ENCODE assay signal across 8 mouse cellular contexts in the genomic region with DNA sequence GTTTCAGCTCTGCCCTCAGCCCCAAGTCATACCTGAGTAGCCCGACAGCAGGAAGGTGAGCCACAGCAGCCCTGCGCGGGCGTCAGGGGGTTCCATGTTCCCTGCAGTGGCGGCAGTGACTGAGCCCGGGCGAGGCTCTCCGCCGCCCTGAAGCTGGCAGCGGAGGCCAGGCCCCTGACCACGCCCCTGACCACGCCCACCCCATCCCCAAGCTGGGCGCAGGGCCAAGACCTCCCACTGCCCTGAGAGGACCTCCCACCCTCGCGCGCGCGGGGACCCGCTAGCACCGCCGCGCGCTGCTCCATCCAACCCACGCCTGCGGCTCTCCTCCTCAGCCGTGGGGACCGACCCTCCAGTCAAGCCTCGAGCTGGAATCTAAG. TPM values are rescaled to one million over a fixed set of nuclear protein-coding genes. Genes with fewer than 3 reads are reported as not detected.
A peak's percentile ranks its signal among the peaks of the same experiment; 100 is the strongest.
DNase-seq lines count a peak whose midpoint lies in the region; ATAC-seq and TF ChIP-seq lines count a peak whose summit lies in the region.

No protein-coding gene starts in this region.

- no peak for TF ChIP-seq CTCF in CH12.LX (conservative IDR thresholded peaks at IDR 0.05 in 1 of 2, IDR thresholded peaks at IDR 0.05 in 1 of 2; ENCODE audit: low read depth in 2 of 2, low read length in 2 of 2)

- H3K9ac ChIP-seq in CH12.LX (ENCODE audit: insufficient read depth, low read depth), result peak overlapping the region; percentile 52
- peak overlapping the region; percentile 39 for H3K9ac ChIP-seq in forebrain, embryonic 15.5 days (replicated peaks)

- intact Hi-C loops in heart, postnatal 25 days (cut with DNase I), result loop anchor here (2.0 kb wide), 1 partner anchor 16 kb away; no protein-coding TSS in a partner anchor

- no peak overlapping the region for H3K27ac ChIP-seq in CH12.LX (ENCODE audit: insufficient read depth, low read depth)
- no peak overlapping the region for H3K27ac ChIP-seq in forebrain, embryonic 15.5 days (replicated peaks)

- TF ChIP-seq EP300 in CH12.LX (IDR thresholded peaks at IDR 0.05; ENCODE audit: low read length), result no peak

- no peaks in the 10 kb centered on the region for H3K36me3 ChIP-seq in CH12.LX (replicated peaks in 1 of 2; ENCODE audit: control insufficient read depth in 1 of 2, insufficient read depth in 1 of 2, low read length in 1 of 2)
- H3K36me3 ChIP-seq in forebrain, embryonic 15.5 days, result no peaks in the 10 kb centered on the region

- TF ChIP-seq RAD21 in CH12.LX (IDR thresholded peaks at IDR 0.05; ENCODE audit: low read depth, low read length), result no peak

- dilution Hi-C loops in CH12.LX (cut with MboI; ENCODE audit: extremely low pct_ligation_motif_present, extremely low pct_unique_long_range_greater_than_20kb, low sequenced_read_pairs), result no loop called here

- H3K4me2 ChIP-seq in CH12.LX (ENCODE audit: insufficient read depth, low read depth, poor library complexity, severe bottlenecking), result peak overlapping the region; percentile 72
- peak overlapping the region; percentile 56 for H3K4me2 ChIP-seq in forebrain, embryonic 15.5 days (replicated peaks)

- H3K79me2 ChIP-seq in CH12.LX (replicated peaks; ENCODE audit: control insufficient read depth, extremely low read depth, insufficient read depth, poor library complexity, severe bottlenecking), result no peaks in the 10 kb centered on the region

- DNase-seq in CH12.LX (ENCODE audit: extremely low read depth), result peak; percentile 49
- peak; percentile 96 for DNase-seq in adrenal gland, postnatal 10 days
- peak; percentile 81 for DNase-seq in heart, postnatal 25 days (ENCODE audit: low spot score)
- DNase-seq in kidney, postnatal 4 days, result peak; percentile 98
- peak; percentile 97 for DNase-seq in lung, postnatal 14 days
- DNase-seq in retina, postnatal 7 days (ENCODE audit: low read depth, low spot score), result peak; percentile 61
- peak; percentile 90 for DNase-seq in urinary bladder, postnatal 25 days (ENCODE audit: low spot score)

- peak overlapping the region; percentile 43 to 55 (median 51) for H3K4me3 ChIP-seq in CH12.LX (replicated peaks in 1 of 3; ENCODE audit: low read depth in 2 of 3, low read length in 2 of 3, poor library complexity in 1 of 3)
- peak overlapping the region; percentile 35 for H3K4me3 ChIP-seq in forebrain, embryonic 15.5 days

- H3K27me3 ChIP-seq in CH12.LX (replicated peaks), result peaks cover 56% of the 10 kb centered on the region
- peaks cover 24% of the 10 kb centered on the region for H3K27me3 ChIP-seq in forebrain, embryonic 15.5 days

- peak; percentile 74 for ATAC-seq in forebrain, embryonic 15.5 days (replicated peaks)

- WGBS in forebrain, embryonic 15.5 days, result under 1% methylated on average over 28 of the region's 28 CpGs

- H3K9me3 ChIP-seq in CH12.LX (replicated peaks; ENCODE audit: low read length), result no peaks in the 10 kb centered on the region
- H3K9me3 ChIP-seq in forebrain, embryonic 15.5 days, result no peaks in the 10 kb centered on the region

- H3K4me1 ChIP-seq in CH12.LX (ENCODE audit: control insufficient read depth in 1 of 2, insufficient read depth in 2 of 2), result peaks cover 4 to 17% of the 10 kb centered on the region in 2 experiments; a peak in 3 of 4 replicates
- H3K4me1 ChIP-seq in forebrain, embryonic 15.5 days, result peaks cover 16% of the 10 kb centered on the region

- in situ Hi-C loops in CH12.LX (cut with MboI; ENCODE audit: low pct_ligation_motif_present, low pct_unique_long_range_greater_than_20kb, low sequenced_read_pairs), result no loop called here

- peak; percentile 72 for TF ChIP-seq POLR2A in CH12.LX (IDR thresholded peaks at IDR 0.05; ENCODE audit: low read depth, low read length)

TF ChIP-seq in CH12.LX, 34 proteins besides CTCF, POLR2A, EP300 and RAD21:
- TF ChIP-seq MAFK (IDR thresholded peaks at IDR 0.05; ENCODE audit: insufficient replicate concordance, low read length) (no peak), NELFE (IDR thresholded peaks at IDR 0.05; ENCODE audit: low read depth, low read length) (peak; percentile 50), ZMIZ1 (IDR thresholded peaks at IDR 0.05; ENCODE audit: low read depth, low read length) (0 out of 2 replicates have a peak, but pooled peaks have one; percentile 53), ELF1 (IDR thresholded peaks at IDR 0.05; ENCODE audit: low read depth, low read length) (no peak), TCF12 (IDR thresholded peaks at IDR 0.05; ENCODE audit: low read depth, low read length) (peak; percentile 49; the same call in 1 of the 2 replicates)

RNA-seq across cellular contexts. Expression of a gene that starts 0.5 kb away (rescaled TPM):
- total RNA-seq in CH12.LX (2012; rRNA removed), result 8.2 and 10.9 TPM in 2 replicates
- total RNA-seq in CH12.LX (2014; rRNA removed), result 2.4 and 3.0 TPM in 2 replicates
- polyA plus RNA-seq in CH12.LX (2012; ENCODE audit: insufficient read length, low read depth), result 4.8 and 5.3 TPM in 2 replicates
- total RNA-seq in adrenal gland, postnatal 10 days (2021), result 10 to 100 TPM; 62.4 to 75.1 TPM
- polyA plus RNA-seq in forebrain, embryonic 15.5 days (2015; fragmentation: Nextera tagmentation; extraction: Ambion mirVana), result 6.8 TPM in 2 replicates
- 100 to 1,000 TPM; 220 to 229 TPM for total RNA-seq in heart, postnatal 25 days (2021)

RNA-seq across cellular contexts. Expression of a gene that starts 20.1 kb away (rescaled TPM):
- 9.1 and 14.1 TPM in 2 replicates for total RNA-seq in CH12.LX (2012; rRNA removed)
- total RNA-seq in CH12.LX (2014; rRNA removed), result 3.0 and 3.4 TPM in 2 replicates
- polyA plus RNA-seq in CH12.LX (2012; ENCODE audit: insufficient read length, low read depth), result 6.3 and 6.5 TPM in 2 replicates
- total RNA-seq in adrenal gland, postnatal 10 days (2021), result 100 to 1,000 TPM in 1 of 2 experiments, 10 to 100 TPM in 1; 86.7 to 106 TPM
- 42.6 and 45.3 TPM in 2 replicates for polyA plus RNA-seq in forebrain, embryonic 15.5 days (2015; fragmentation: Nextera tagmentation; extraction: Ambion mirVana)
- total RNA-seq in heart, postnatal 25 days (2021), result 10 to 100 TPM; 31.1 to 31.9 TPM

RNA-seq across cellular contexts. Expression of a gene that starts 26.2 kb away (rescaled TPM):
- 30.8 and 38.9 TPM in 2 replicates for total RNA-seq in CH12.LX (2012; rRNA removed)
- 6.4 and 7.2 TPM in 2 replicates for total RNA-seq in CH12.LX (2014; rRNA removed)
- polyA plus RNA-seq in CH12.LX (2012; ENCODE audit: insufficient read length, low read depth), result 12.7 and 13.4 TPM in 2 replicates
- total RNA-seq in adrenal gland, postnatal 10 days (2021), result 1 to 10 TPM; 1.8 to 3.2 TPM
- not detected in 2 replicates for polyA plus RNA-seq in forebrain, embryonic 15.5 days (2015; fragmentation: Nextera tagmentation; extraction: Ambion mirVana)
- under 1 TPM in 1 of 2 experiments, not detected in 1; 0.73 TPM for total RNA-seq in heart, postnatal 25 days (2021)

RNA-seq across cellular contexts. Expression of a gene that starts 52.2 kb away (rescaled TPM):
- total RNA-seq in CH12.LX (2012; rRNA removed) (15.8 and 18.8 TPM in 2 replicates), CH12.LX (2014; rRNA removed) (3.2 and 3.8 TPM in 2 replicates)
- 17.9 and 25.2 TPM in 2 replicates for polyA plus RNA-seq in CH12.LX (2012; ENCODE audit: insufficient read length, low read depth)
- total RNA-seq in adrenal gland, postnatal 10 days (2021), result 10 to 100 TPM; 15.4 to 16.6 TPM
- polyA plus RNA-seq in forebrain, embryonic 15.5 days (2015; fragmentation: Nextera tagmentation; extraction: Ambion mirVana), result 1.0 and 1.3 TPM in 2 replicates
- 1 to 10 TPM; 3.0 to 3.9 TPM for total RNA-seq in heart, postnatal 25 days (2021)

RNA-seq across cellular contexts. Expression of a gene that starts 55.1 kb away (rescaled TPM):
- total RNA-seq in CH12.LX (2012; rRNA removed), result 179 and 214 TPM in 2 replicates
- 115 TPM in 2 replicates for total RNA-seq in CH12.LX (2014; rRNA removed)
- 197 and 221 TPM in 2 replicates for polyA plus RNA-seq in CH12.LX (2012; ENCODE audit: insufficient read length, low read depth)
- 100 to 1,000 TPM; 157 to 171 TPM for total RNA-seq in adrenal gland, postnatal 10 days (2021)
- polyA plus RNA-seq in forebrain, embryonic 15.5 days (2015; fragmentation: Nextera tagmentation; extraction: Ambion mirVana), result 137 and 147 TPM in 2 replicates
- 100 to 1,000 TPM; 112 to 113 TPM for total RNA-seq in heart, postnatal 25 days (2021)

Comparison
In these comparisons a context has a peak if more than half of its experiments do, and no peak if none do; other contexts are left out.
1. RNA of a gene that starts 0.5 kb away (total RNA-seq): 220 to 229 TPM in heart, postnatal 25 days and 62.4 to 75.1 TPM in adrenal gland, postnatal 10 days; 2.4 to 10.9 TPM in CH12.LX; every median in the first group is over 4 times any median in the second.
2. Peak in every context shown above with its lines, with median percentiles within 50 percentile points of each other: DNase-seq.